Mouse (Mus musculus): Measurements from ENCODE around the gene Tmed1. TPM values are rescaled to one million over a fixed set of nuclear protein-coding genes. Genes with fewer than 3 reads are reported as not detected.
"Not testable (repeated sequence)": the region's sequence is repeated elsewhere in the genome, so short reads cannot be mapped to it uniquely, and the experiment has no call there.

Tmed1 gene
- total RNA-seq, 2 experiments from 2014 or later: 18.6 to 19.1 TPM

- DNase-seq: no peak
- intact Hi-C loops (cut with DNase I): no loop called here
Observed at GRCm38 (mm10) chr9:21526634-21526944, 16.5 kb upstream of the Tmed1 start.

DNA sequence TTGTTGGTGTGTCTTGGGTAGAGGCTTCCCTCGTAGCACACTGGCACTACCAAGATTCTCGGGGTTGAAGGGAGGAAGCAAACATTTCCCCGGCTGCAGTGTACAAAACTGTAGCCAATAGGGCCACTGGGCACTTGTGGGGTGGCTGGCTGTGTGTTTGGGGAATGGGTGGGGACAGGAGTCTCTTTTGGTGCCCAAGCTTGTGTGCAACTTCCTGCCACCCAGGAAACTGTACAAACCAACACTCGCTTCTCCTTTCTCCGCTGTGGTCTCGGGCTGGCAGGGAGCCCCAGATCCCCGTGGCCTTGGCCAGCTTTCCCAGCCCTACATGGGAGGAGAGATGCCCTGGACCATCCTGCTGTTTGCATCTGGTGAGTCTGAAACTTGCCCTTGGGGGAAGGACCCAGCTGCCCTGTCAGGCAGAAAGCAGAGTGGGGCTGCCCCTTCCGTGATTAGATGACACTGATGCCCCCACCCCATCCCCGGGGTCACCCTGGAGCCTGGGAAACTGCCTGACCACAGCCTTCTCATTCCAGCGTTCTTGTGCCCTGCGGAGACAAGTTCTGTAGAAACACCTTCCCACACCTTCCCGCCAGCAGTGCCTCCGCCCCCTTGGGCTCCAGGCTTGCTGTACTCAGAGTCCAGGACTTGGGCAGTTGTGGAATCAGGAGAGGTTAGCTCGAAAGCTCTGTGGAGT is 16.0 kb upstream of the Tmed1 start, which contains the start of gene AB124611:
AB124611 (plus strand) TSS at position 240 of the 697 bp plus-strand sequence.
- intact Hi-C loops (cut with DNase I): no loop called here
- no peak for DNase-seq

- intact Hi-C loops (cut with DNase I): no loop called here
Observed at GRCm38 (mm10) chr9:21525142-21525936, 15.3 kb upstream of the Tmed1 start.

GRCm38 (mm10) chr9:21518690-21519089 is 8.6 kb upstream of the Tmed1 start:
- DNase-seq; intact Hi-C loops (cut with DNase I): not testable (repeated sequence)

More at GRCm38 (mm10) chr9:21525142-21525936, 15.3 kb upstream of the Tmed1 start:
- DNase-seq: no peak

GRCm38 (mm10) chr9:21517947-21518495 is 8.0 kb upstream of the Tmed1 start:
- intact Hi-C loops (cut with DNase I): no loop called here

GRCm38 (mm10) chr9:21513466-21513865 is 3.4 kb upstream of the Tmed1 start:
- no peak for DNase-seq
- intact Hi-C loops (cut with DNase I): no loop called here

More at GRCm38 (mm10) chr9:21517947-21518495, 8.0 kb upstream of the Tmed1 start:
- no peak for DNase-seq

DNA sequence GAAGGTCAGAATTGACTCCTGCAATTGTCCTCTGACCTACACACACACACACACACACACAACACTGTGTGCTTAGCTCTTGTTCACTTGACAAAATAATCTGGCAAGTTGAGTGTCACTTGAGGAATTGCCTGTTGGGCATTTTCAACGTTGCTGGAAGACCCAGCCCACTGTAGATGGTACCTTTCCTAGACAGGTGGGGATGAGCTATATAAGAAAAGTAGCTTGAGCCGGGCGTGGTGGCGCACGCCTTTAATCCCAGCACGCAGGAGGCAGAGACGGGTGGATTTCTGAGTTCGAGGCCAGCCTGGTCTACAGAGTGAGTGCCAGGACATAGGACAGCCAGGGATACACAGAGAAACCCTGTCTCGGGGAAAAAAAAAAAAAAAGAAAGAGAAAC is 1.0 kb upstream of the Tmed1 start:
- DNase-seq: no peak
- intact Hi-C loops (cut with DNase I): no loop called here

GRCm38 (mm10) chr9:21510689-21511015 is 600 bp upstream of the Tmed1 start:
- DNase-seq: no peak
- intact Hi-C loops (cut with DNase I): no loop called here

DNA sequence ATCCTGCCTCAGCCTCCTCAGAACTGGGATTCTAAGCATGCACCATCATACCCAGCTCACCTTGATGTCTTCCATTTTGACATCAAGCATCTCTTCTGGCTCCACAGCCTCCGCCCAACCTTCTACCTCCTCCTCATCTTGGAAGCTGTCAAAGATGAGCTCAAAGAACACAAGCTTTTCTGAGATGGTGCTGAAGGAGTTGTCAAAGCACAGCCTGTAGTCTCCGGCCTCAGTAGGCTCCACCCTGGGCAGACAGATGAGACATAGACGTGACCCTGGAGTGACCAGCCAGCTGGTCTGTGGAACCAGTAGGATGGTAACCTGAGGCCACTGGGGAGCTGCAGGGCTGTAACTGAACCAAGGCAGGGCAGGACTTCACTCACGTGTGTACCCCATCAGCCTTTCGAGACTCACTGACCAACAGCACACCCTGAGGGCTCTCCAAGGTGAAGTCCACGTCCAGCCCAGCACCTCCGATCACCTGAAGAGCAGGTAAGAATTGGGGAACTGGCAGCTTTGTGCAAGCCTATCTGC is 1.1 kb downstream of the Tmed1 start:
- no peak for DNase-seq
- intact Hi-C loops (cut with DNase I): no loop called here

DNA sequence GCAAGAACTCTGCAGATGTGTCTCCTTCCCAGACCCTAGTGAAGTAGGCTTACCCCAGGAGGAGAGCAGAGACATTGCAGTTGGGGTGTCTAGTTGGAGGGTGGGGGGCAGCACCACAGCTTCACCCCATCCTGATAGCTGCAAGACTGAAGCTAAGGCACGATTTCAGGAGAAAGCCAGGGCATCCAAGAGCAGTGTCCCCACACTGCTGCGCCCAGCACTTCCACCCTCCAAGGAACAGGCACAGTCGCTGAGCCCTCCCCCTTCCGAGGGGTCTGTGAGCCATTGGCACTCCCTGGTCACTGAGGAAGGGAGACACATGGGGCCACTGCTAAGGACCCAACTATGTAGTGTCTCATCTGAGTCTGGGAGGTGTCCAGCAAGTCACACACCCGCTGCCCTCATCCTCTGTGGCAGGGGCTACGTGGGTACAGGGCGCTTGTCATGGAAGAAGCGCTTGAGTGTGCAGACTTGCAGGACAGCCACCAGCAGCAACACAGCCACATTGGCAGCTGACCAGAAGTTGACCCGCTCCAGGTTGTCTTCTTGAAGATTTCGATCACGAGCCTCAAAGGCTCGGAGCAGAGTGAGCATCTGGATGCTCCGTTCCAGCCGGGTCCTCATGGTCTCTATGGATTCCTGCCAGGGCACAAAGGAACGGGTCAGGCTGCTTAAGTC is 2.2 kb downstream of the Tmed1 start:
- intact Hi-C loops (cut with DNase I): no loop called here
- peak; percentile 27 for DNase-seq

DNA sequence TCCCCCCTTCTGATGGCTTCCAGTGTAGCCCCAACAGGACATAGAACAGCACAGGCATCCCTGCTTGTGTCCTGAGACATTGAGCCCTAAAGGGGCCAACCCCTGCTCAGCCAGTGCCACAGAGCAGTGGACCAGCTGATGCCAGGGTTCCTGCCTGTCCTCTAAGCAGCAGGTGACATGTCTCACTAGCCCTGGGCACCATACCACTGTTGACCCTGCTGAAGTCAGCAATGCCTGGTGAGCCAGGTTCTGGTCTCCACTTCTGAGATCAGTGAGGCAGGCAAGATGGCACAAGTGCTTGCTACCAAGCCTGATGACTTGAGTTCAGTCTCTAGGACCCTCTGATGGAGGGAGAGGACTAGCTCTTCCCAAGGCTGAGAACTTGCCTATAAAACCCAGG is 4.3 kb downstream of the Tmed1 start:
- DNase-seq: no peak
- intact Hi-C loops (cut with DNase I): no loop called here

DNA sequence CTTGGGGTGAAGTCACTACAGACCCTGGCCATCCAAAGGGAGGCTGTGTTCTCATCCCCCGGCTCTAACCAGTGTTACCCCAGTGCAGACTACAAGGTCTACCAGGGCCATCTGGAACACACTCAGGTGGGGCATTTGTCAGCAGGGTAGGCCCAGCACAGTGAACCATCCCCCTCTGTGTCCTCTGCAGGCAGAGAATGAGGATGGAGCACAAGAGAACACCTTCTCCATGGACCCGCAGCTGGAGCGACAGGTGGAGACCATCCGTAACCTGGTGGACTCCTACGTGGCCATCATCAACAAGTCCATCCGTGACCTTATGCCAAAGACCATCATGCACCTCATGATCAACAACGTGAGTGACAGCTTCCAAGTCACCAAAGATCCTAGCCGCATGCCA is 6.7 kb downstream of the Tmed1 start:
- DNase-seq: no peak
- intact Hi-C loops (cut with DNase I): no loop called here

- no peak for DNase-seq
- intact Hi-C loops (cut with DNase I): no loop called here
Observed at GRCm38 (mm10) chr9:21498284-21498902, 11.7 kb downstream of the Tmed1 start.

- intact Hi-C loops (cut with DNase I): no loop called here
- DNase-seq: no peak
Observed at GRCm38 (mm10) chr9:21497664-21498063, 12.4 kb downstream of the Tmed1 start.

DNA sequence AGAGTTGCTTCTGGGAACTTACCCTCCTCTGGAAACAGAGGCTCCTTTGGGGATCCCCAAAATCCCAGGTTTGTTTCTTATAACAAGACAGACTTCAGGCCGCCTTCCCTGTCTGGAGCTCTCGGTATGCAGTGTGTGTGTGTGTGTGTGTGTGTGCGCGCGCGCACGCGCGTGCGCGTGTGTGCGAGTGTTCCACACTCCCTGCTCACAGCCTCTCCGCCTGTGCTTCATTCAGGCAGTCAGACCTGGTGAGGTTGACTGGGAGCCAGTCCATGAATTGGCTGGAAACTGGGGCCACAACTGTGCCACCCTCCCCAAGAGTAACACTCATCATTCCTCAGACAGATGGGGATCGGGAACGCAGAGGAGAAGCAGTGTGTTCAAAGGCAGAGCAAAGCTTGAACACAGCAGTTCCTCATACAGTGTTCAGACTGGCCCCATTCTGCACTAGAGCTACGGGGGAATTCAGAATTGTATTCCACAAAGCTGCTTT is 13.0 kb downstream of the Tmed1 start:
- no peak for DNase-seq
- intact Hi-C loops (cut with DNase I): no loop called here

- no peak for DNase-seq
- intact Hi-C loops (cut with DNase I): no loop called here
Observed at GRCm38 (mm10) chr9:21496308-21497049, 13.6 kb downstream of the Tmed1 start.

- no peak for DNase-seq
Observed at GRCm38 (mm10) chr9:21494726-21495125, 15.3 kb downstream of the Tmed1 start.

DNA sequence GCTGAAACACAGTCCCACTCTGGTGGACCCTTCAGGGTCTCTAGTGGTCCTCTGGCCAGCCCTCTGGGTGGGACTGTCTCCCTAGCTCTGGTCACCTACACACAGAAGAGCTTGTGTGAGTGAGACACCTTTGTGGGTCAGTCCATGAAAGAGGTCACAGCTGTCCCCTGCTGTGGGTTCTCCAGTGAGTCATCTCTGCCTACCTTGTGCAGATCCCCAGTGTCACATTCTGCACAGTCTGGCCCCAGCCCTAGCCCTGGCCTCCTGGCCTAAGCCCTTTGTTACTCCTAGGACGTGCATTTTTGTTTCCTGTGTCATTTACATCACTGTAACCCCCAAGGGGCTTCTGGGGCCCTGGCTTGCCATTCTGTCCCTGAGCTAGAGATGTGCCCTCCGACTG is 16.1 kb downstream of the Tmed1 start:
- intact Hi-C loops (cut with DNase I): no loop called here
- no peak for DNase-seq

More at GRCm38 (mm10) chr9:21494726-21495125, 15.3 kb downstream of the Tmed1 start:
- intact Hi-C loops (cut with DNase I): no loop called here

- intact Hi-C loops (cut with DNase I): no loop called here
Observed at GRCm38 (mm10) chr9:21490696-21491095, 19.4 kb downstream of the Tmed1 start.

DNA sequence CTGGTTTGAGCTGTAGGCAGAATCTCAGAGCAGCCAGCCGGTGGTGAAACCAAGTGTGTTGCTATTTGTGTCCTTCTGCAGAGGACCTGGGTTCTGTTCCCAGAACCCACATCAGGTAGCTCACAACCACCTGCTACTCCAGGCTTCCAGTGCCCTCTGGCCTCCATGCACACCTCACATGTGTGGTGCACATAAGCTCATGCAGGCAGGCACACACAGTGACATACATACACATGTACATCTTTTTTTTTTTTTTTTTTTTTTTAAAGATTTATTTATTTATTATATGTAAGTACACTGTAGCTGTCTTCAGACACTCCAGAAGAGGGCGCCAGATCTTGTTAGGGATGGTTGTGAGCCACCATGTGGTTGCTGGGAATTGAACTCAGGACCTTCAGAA is 21.8 kb downstream of the Tmed1 start:
- DNase-seq; intact Hi-C loops (cut with DNase I): not testable (repeated sequence)

More at GRCm38 (mm10) chr9:21490696-21491095, 19.4 kb downstream of the Tmed1 start:
- no peak for DNase-seq
